Mouse (Mus musculus) right cerebral cortex, adult 18-20 months (tissue): Measurements from ENCODE around the gene Sapcd2.
"Not testable (repeated sequence)": the region's sequence is repeated elsewhere in the genome, so short reads cannot be mapped to it uniquely, and the experiment has no call there.

Experiments
- DNase-seq: peaks from one replicate; pipeline ENCODE4 v3.0.0; 2022; ENCODE audit warnings: mixed read lengths

Sapcd2 gene

GRCm38 (mm10) chr2:25373431-25373830 is 1.3 kb downstream of the Sapcd2 start:
- DNase-seq: no peak

- peak; percentile 48 for DNase-seq
Measured at GRCm38 (mm10) chr2:25376589-25376988, 4.5 kb downstream of the Sapcd2 start.

- DNase-seq: no peak
Measured at GRCm38 (mm10) chr2:25384492-25384891, 12.4 kb downstream of the Sapcd2 start.

GRCm38 (mm10) chr2:25391266-25391665 is 19.1 kb downstream of the Sapcd2 start:
- no peak for DNase-seq

- no peak for DNase-seq
Measured at GRCm38 (mm10) chr2:25394281-25395221, 22.4 kb downstream of the Sapcd2 start.

- DNase-seq: no peak
Measured at GRCm38 (mm10) chr2:25395721-25396596, 23.8 kb downstream of the Sapcd2 start, which contains the start of gene Entpd2. Entpd2 (plus strand) TSS chr2:25395874.

- no peak for DNase-seq
Measured at GRCm38 (mm10) chr2:25396597-25396983, 24.5 kb downstream of the Sapcd2 start.

GRCm38 (mm10) chr2:25397010-25397409 is 24.9 kb downstream of the Sapcd2 start:
- no peak for DNase-seq

- DNase-seq: no peak
Measured at GRCm38 (mm10) chr2:25398065-25398464, 25.9 kb downstream of the Sapcd2 start.

- DNase-seq: no peak
Measured at GRCm38 (mm10) chr2:25399051-25399450, 26.9 kb downstream of the Sapcd2 start, which contains the start of gene Npdc1. Npdc1 (plus strand) TSS chr2:25399351.

GRCm38 (mm10) chr2:25400291-25400690 is 28.2 kb downstream of the Sapcd2 start:
- DNase-seq: no peak

- DNase-seq: peak; percentile 68
Measured at GRCm38 (mm10) chr2:25400764-25401163, 28.6 kb downstream of the Sapcd2 start.

GRCm38 (mm10) chr2:25402377-25402971 is 30.4 kb downstream of the Sapcd2 start:
- DNase-seq: peak; percentile 50

- DNase-seq: peak; percentile 95
Measured at GRCm38 (mm10) chr2:25402972-25403601, 31.0 kb downstream of the Sapcd2 start.

GRCm38 (mm10) chr2:25403994-25404393 is 31.9 kb downstream of the Sapcd2 start:
- DNase-seq: no peak

GRCm38 (mm10) chr2:25408908-25409307 is 36.8 kb downstream of the Sapcd2 start:
- DNase-seq: no peak

- not testable (repeated sequence) for DNase-seq
Measured at GRCm38 (mm10) chr2:25413436-25413835, 41.3 kb downstream of the Sapcd2 start.

GRCm38 (mm10) chr2:25417426-25417825 is 45.3 kb downstream of the Sapcd2 start:
- no peak for DNase-seq

GRCm38 (mm10) chr2:25421896-25422295 is 49.8 kb downstream of the Sapcd2 start:
- DNase-seq: no peak

GRCm38 (mm10) chr2:25422587-25423410 is 50.7 kb downstream of the Sapcd2 start, which contains the start of gene Fut7:
Fut7 (plus strand) TSS chr2:25423267.
- DNase-seq: no peak

- no peak for DNase-seq
Measured at GRCm38 (mm10) chr2:25423626-25424025, 51.5 kb downstream of the Sapcd2 start.
